Mouse (Mus musculus): ENCODE results near the gene Cavin3. TPM values are rescaled to one million over a fixed set of nuclear protein-coding genes. Genes with fewer than 3 reads are reported as not detected.

Gene Cavin3
- polyA plus RNA-seq (2015; fragmentation: Nextera tagmentation; extraction: Ambion mirVana): 80.5 and 86.6 TPM in 2 replicates

- Histone ChIP-seq H3K4me2 (ENCODE audit: low read depth, low read length) (peak within 1 kb of the TSS; percentile 89), H3K27ac (ENCODE audit: low read length) (peak within 1 kb of the TSS; percentile 92), H3K27me3 (replicated peaks; ENCODE audit: control insufficient read depth, insufficient read depth, low read length) (no peaks in the 10 kb centered on the region; the same call in 1 of the 2 replicates), H3K9me3 (ENCODE audit: control insufficient read depth, low read length) (no peaks in the 10 kb centered on the region), H3K4me3 (ENCODE audit: low read length) (peak within 1 kb of the TSS; percentile 58), H3K9ac (ENCODE audit: low read depth, low read length) (peak within 1 kb of the TSS; percentile 84), H3K36me3 (ENCODE audit: control insufficient read depth, insufficient read depth, low read length) (no peaks in the 10 kb centered on the region), H3K4me1 (ENCODE audit: control insufficient read depth, insufficient read depth, low read length) (peaks cover 9% of the 10 kb centered on the region)
- peak; percentile 89 for ATAC-seq
- 3% methylated on average over 60 of the region's 63 CpGs for WGBS
These were observed at the start of gene Cavin3 for GRCm38 (mm10) chr7:105481505-105482411. Cavin3 (minus strand) TSS chr7:105482300.

- WGBS: 75% methylated on average over 4 of the region's 4 CpGs
- Histone ChIP-seq H3K4me1 (ENCODE audit: control insufficient read depth, insufficient read depth, low read length) (no peaks in the 10 kb centered on the region), H3K4me2 (ENCODE audit: low read depth, low read length) (no peak overlapping the region), H3K9me3 (ENCODE audit: control insufficient read depth, low read length) (no peaks in the 10 kb centered on the region), H3K27me3 (replicated peaks; ENCODE audit: control insufficient read depth, insufficient read depth, low read length) (no peaks in the 10 kb centered on the region), H3K36me3 (ENCODE audit: control insufficient read depth, insufficient read depth, low read length) (no peaks in the 10 kb centered on the region), H3K27ac (ENCODE audit: low read length) (no peak overlapping the region), H3K4me3 (ENCODE audit: low read length) (no peak overlapping the region), H3K9ac (ENCODE audit: low read depth, low read length) (no peak overlapping the region)
- no peak for ATAC-seq
These were observed 46.0 kb upstream of the Cavin3 start for GRCm38 (mm10) chr7:105528094-105528493.

- no peaks in the 10 kb centered on the region for H3K27me3 ChIP-seq (replicated peaks; ENCODE audit: control insufficient read depth, insufficient read depth, low read length)
- no peaks in the 10 kb centered on the region for H3K4me1 ChIP-seq (ENCODE audit: control insufficient read depth, insufficient read depth, low read length)
- no peak overlapping the region for H3K27ac ChIP-seq (ENCODE audit: low read length)
- 61% methylated on average over 1 of the region's 1 CpGs for WGBS
- ATAC-seq: no peak
- H3K36me3 ChIP-seq (ENCODE audit: control insufficient read depth, insufficient read depth, low read length): no peaks in the 10 kb centered on the region
- H3K9ac ChIP-seq (ENCODE audit: low read depth, low read length): no peak overlapping the region
- H3K4me3 ChIP-seq (ENCODE audit: low read length): no peak overlapping the region
- no peaks in the 10 kb centered on the region for H3K9me3 ChIP-seq (ENCODE audit: control insufficient read depth, low read length)
- no peak overlapping the region for H3K4me2 ChIP-seq (ENCODE audit: low read depth, low read length)
These were observed 45.3 kb upstream of the Cavin3 start for GRCm38 (mm10) chr7:105527306-105527937.

GRCm38 (mm10) chr7:105524222-105524621, 42.1 kb upstream of the Cavin3 start:
- no peak for ATAC-seq
- Histone ChIP-seq H3K4me2 (ENCODE audit: low read depth, low read length) (no peak overlapping the region), H3K4me3 (ENCODE audit: low read length) (no peak overlapping the region), H3K4me1 (ENCODE audit: control insufficient read depth, insufficient read depth, low read length) (no peaks in the 10 kb centered on the region; the same call in 1 of the 2 replicates), H3K9me3 (ENCODE audit: control insufficient read depth, low read length) (no peaks in the 10 kb centered on the region), H3K27ac (ENCODE audit: low read length) (no peak overlapping the region), H3K9ac (ENCODE audit: low read depth, low read length) (no peak overlapping the region), H3K36me3 (ENCODE audit: control insufficient read depth, insufficient read depth, low read length) (no peaks in the 10 kb centered on the region), H3K27me3 (replicated peaks; ENCODE audit: control insufficient read depth, insufficient read depth, low read length) (no peaks in the 10 kb centered on the region)
- 82% methylated on average over 2 of the region's 2 CpGs for WGBS

- no peak overlapping the region for H3K4me3 ChIP-seq (ENCODE audit: low read length)
- no peak overlapping the region for H3K4me2 ChIP-seq (ENCODE audit: low read depth, low read length)
- no peaks in the 10 kb centered on the region for H3K27me3 ChIP-seq (replicated peaks; ENCODE audit: control insufficient read depth, insufficient read depth, low read length)
- H3K36me3 ChIP-seq (ENCODE audit: control insufficient read depth, insufficient read depth, low read length): no peaks in the 10 kb centered on the region
- H3K4me1 ChIP-seq (ENCODE audit: control insufficient read depth, insufficient read depth, low read length): no peaks in the 10 kb centered on the region; the same call in 1 of the 2 replicates
- WGBS: 27% methylated on average over 6 of the region's 6 CpGs
- no peak overlapping the region for H3K27ac ChIP-seq (ENCODE audit: low read length)
- H3K9ac ChIP-seq (ENCODE audit: low read depth, low read length): no peak overlapping the region
- no peak for ATAC-seq
- no peaks in the 10 kb centered on the region for H3K9me3 ChIP-seq (ENCODE audit: control insufficient read depth, low read length)
These were observed 38.1 kb upstream of the Cavin3 start for GRCm38 (mm10) chr7:105520201-105520600.

GRCm38 (mm10) chr7:105519771-105520170, 37.7 kb upstream of the Cavin3 start:
- H3K27me3 ChIP-seq (replicated peaks; ENCODE audit: control insufficient read depth, insufficient read depth, low read length): no peaks in the 10 kb centered on the region
- no peak for ATAC-seq
- H3K9ac ChIP-seq (ENCODE audit: low read depth, low read length): no peak overlapping the region
- no peak overlapping the region for H3K4me2 ChIP-seq (ENCODE audit: low read depth, low read length)
- no peaks in the 10 kb centered on the region for H3K36me3 ChIP-seq (ENCODE audit: control insufficient read depth, insufficient read depth, low read length)
- WGBS: 75% methylated on average over 2 of the region's 2 CpGs
- no peak overlapping the region for H3K27ac ChIP-seq (ENCODE audit: low read length)
- no peaks in the 10 kb centered on the region; the same call in 1 of the 2 replicates for H3K4me1 ChIP-seq (ENCODE audit: control insufficient read depth, insufficient read depth, low read length)
- H3K4me3 ChIP-seq (ENCODE audit: low read length): no peak overlapping the region
- no peaks in the 10 kb centered on the region for H3K9me3 ChIP-seq (ENCODE audit: control insufficient read depth, low read length)

GRCm38 (mm10) chr7:105519336-105519735, 37.2 kb upstream of the Cavin3 start:
- ATAC-seq: no peak
- no peaks in the 10 kb centered on the region for H3K27me3 ChIP-seq (replicated peaks; ENCODE audit: control insufficient read depth, insufficient read depth, low read length)
- H3K9me3 ChIP-seq (ENCODE audit: control insufficient read depth, low read length): no peaks in the 10 kb centered on the region
- no peak overlapping the region for H3K9ac ChIP-seq (ENCODE audit: low read depth, low read length)
- WGBS: 73% methylated on average over 11 of the region's 11 CpGs
- H3K27ac ChIP-seq (ENCODE audit: low read length): no peak overlapping the region
- no peak overlapping the region for H3K4me3 ChIP-seq (ENCODE audit: low read length)
- no peak overlapping the region for H3K4me2 ChIP-seq (ENCODE audit: low read depth, low read length)
- no peaks in the 10 kb centered on the region for H3K36me3 ChIP-seq (ENCODE audit: control insufficient read depth, insufficient read depth, low read length)
- H3K4me1 ChIP-seq (ENCODE audit: control insufficient read depth, insufficient read depth, low read length): no peaks in the 10 kb centered on the region; the same call in 1 of the 2 replicates

- H3K9me3 ChIP-seq (ENCODE audit: control insufficient read depth, low read length): no peaks in the 10 kb centered on the region
- no peaks in the 10 kb centered on the region for H3K27me3 ChIP-seq (replicated peaks; ENCODE audit: control insufficient read depth, insufficient read depth, low read length)
- H3K4me1 ChIP-seq (ENCODE audit: control insufficient read depth, insufficient read depth, low read length): no peaks in the 10 kb centered on the region; the same call in 1 of the 2 replicates
- H3K36me3 ChIP-seq (ENCODE audit: control insufficient read depth, insufficient read depth, low read length): no peaks in the 10 kb centered on the region
- 34% methylated on average over 9 of the region's 9 CpGs for WGBS
- H3K27ac ChIP-seq (ENCODE audit: low read length): no peak overlapping the region
- no peak overlapping the region for H3K4me3 ChIP-seq (ENCODE audit: low read length)
- H3K9ac ChIP-seq (ENCODE audit: low read depth, low read length): no peak overlapping the region
- no peak overlapping the region for H3K4me2 ChIP-seq (ENCODE audit: low read depth, low read length)
- ATAC-seq: no peak
These were observed 34.7 kb upstream of the Cavin3 start for GRCm38 (mm10) chr7:105516669-105517360.

GRCm38 (mm10) chr7:105515178-105515577, 33.1 kb upstream of the Cavin3 start:
- H3K4me3 ChIP-seq (ENCODE audit: low read length): no peak overlapping the region
- H3K36me3 ChIP-seq (ENCODE audit: control insufficient read depth, insufficient read depth, low read length): no peaks in the 10 kb centered on the region
- 9% methylated on average over 5 of the region's 5 CpGs for WGBS
- H3K27me3 ChIP-seq (replicated peaks; ENCODE audit: control insufficient read depth, insufficient read depth, low read length): no peaks in the 10 kb centered on the region
- no peaks in the 10 kb centered on the region; the same call in 1 of the 2 replicates for H3K4me1 ChIP-seq (ENCODE audit: control insufficient read depth, insufficient read depth, low read length)
- H3K4me2 ChIP-seq (ENCODE audit: low read depth, low read length): no peak overlapping the region
- no peak overlapping the region for H3K27ac ChIP-seq (ENCODE audit: low read length)
- peak; percentile 64 for ATAC-seq
- H3K9ac ChIP-seq (ENCODE audit: low read depth, low read length): no peak overlapping the region
- no peaks in the 10 kb centered on the region for H3K9me3 ChIP-seq (ENCODE audit: control insufficient read depth, low read length)
